Mouse (Mus musculus) splenic B cell, adult 2 months (primary cell): ENCODE data around the gene Eya3.

Experiments used
- DNase-seq: peaks from one replicate; pipeline ENCODE4 v3.0.0-alpha.2; 2011; ENCODE audit warnings: low read depth, low spot score
- H3K27me3 ChIP-seq: 2 replicates; pipeline ENCODE4 v1.6.1; 2012; ENCODE audit warnings: mild to moderate bottlenecking, low read length, moderate library complexity, mixed read lengths; ENCODE audit not compliant: control insufficient read depth, poor library complexity, insufficient read depth, severe bottlenecking
- H3K36me3 ChIP-seq: 2 replicates; pipeline ENCODE4 v1.6.1; 2012; ENCODE audit warnings: mild to moderate bottlenecking, low read length, moderate library complexity, mixed read lengths; ENCODE audit not compliant: control insufficient read depth, poor library complexity, insufficient read depth, severe bottlenecking

Eya3 gene

DNA sequence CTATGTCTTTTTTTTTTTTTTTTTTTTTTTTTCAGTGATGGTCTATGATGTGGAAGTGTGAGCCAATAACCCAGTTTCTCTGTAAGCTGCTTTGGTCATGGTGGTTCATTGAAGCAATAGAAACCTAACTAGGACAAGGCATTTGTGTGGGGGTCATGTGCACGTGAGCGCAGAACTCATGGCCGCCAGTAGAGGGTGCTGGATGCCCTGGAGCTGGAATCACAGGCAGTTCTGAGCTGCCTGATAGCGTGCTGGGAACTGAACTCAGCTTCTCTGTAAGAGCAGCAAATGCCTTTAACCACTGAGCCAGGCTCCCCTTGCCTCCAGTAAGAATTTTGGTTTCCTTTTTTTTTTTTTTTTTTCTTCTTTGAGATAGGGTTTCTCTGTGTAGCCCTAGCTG is 18.7 kb upstream of the Eya3 start:
- H3K27me3 ChIP-seq = no peaks in the 10 kb centered on the region
- no peak for DNase-seq
- no peaks in the 10 kb centered on the region for H3K36me3 ChIP-seq

DNA sequence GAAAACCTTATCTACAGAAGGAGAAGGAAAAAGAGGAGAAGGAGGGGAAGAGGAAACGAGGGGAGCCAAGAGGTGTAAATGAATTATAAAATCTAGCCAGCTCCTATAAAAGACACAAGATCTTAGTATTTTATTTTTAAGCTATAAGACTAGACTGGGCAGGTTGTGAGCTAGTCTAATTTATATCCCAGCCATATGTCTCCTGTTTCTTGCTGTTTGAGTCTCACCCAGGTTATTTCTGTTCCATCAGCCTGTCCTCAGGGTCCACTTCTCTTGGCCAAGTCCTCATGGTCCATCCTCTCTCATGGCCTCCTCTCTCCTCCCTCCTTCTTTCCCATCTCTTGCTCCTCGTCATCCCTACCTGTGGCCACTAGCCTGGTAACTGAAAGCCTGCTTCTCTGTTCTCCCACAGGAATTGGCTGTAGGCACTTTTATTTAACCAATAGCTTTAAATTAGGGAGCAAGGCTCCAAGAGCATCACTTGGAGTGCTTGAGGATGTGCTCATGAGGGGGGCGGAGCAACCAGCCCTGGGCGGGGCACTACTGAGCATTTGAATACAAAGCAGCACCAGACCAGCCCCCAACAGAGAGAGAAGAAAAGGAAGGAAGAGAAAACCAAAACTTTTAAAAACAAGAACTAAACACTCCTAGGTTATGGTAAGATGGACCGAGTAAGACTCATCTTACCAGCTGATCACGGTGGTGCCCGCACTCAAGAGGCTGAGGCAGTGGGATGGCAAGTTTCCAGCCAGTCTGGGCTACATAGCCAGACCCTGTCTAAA is 17.3 kb upstream of the Eya3 start:
- H3K36me3 ChIP-seq = no peaks in the 10 kb centered on the region
- no peaks in the 10 kb centered on the region for H3K27me3 ChIP-seq
- DNase-seq = peak; percentile 72

DNA sequence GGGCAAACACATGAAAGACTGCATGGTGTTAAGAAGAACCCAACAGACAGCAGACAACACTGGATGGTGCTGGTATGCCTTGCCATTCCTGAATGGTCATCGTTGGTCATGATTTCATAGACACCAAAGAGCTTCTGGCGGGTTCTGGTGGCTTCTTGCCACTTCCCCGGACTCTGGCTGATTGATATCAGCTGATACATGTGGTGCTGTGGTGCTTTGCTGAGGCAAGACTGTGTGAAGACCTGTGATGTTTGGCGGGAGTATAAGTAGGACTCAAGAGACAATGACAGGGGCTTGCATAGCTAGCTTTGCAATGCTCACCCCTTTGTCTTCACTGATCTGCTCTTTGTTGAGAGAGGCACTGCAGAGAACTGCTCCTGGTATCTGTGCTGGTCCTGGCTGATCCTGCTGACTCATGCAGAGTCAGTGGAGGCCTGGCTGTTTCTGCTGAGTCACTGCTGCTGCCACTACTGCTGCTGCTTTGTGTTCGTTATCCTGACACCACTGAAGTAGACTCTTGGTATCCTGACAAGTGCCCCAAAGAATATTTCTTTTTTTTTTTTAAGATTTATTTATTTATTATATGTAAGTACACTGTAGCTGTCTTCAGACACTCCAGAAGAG is 14.6 kb upstream of the Eya3 start:
- Histone ChIP-seq H3K36me3 (no peaks in the 10 kb centered on the region), H3K27me3 (no peaks in the 10 kb centered on the region)
- no peak for DNase-seq

DNA sequence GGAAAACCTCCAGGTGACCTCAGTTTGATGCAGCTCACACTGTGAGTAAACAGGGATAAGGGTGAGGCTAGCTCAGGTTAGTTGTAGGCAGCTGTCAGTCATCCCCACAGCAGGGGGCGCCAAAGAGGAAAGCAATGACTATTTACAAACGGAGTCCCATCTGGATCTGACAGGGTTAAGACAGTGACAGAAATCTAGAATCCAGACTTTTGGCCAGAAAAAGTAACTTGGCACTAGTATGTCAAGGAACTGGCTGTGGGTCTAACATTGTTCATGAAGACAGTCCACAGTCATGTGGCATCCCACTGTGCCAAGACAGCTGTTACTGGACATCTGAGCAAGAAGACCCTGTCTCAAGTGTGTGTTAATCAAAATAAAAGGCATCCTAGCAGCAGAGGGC is 10.0 kb upstream of the Eya3 start:
- Histone ChIP-seq H3K36me3 (no peaks in the 10 kb centered on the region), H3K27me3 (no peaks in the 10 kb centered on the region)
- peak; percentile 75 for DNase-seq

DNA sequence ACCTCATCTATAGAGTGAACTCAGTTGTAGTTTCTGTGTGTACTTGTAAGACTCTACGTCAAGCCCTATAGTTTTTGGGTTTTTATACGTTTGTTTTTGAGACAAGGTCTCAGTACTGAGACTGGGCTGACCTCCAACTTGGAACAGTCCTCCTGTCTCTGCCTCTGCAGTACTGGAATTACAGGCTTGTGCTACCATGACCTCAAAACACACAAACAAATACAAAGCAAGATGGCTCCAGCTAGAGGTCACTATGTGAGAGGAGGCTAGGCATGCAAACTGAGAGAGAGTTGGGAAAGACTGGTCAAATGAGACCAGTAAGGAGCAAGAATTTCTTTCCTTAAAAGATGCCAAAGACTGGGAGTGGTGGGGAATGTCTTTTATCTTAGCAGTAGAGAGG is 2.8 kb upstream of the Eya3 start:
- no peaks in the 10 kb centered on the region for H3K27me3 ChIP-seq
- H3K36me3 ChIP-seq = no peaks in the 10 kb centered on the region
- DNase-seq = no peak

DNA sequence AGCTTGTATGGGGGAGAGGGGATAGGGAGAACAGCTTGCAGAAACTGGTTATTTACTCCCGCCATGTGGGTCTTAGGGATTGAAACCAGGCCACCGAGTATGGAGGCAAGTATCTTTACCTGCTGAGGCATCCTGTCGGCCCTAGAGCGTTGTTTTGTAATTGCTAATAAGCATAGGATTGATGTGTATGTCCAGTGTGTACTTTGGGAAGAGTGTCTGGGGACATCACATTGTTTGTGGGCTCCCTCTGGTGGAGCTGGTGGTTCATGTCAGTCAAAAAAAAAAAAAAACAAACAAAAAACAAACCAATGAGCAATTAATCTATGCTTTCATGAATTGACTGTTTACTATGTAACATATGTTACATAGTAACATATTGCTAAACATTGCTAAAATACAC is 2.2 kb upstream of the Eya3 start:
- Histone ChIP-seq H3K27me3 (no peaks in the 10 kb centered on the region), H3K36me3 (no peaks in the 10 kb centered on the region)
- DNase-seq = peak; percentile 71

DNA sequence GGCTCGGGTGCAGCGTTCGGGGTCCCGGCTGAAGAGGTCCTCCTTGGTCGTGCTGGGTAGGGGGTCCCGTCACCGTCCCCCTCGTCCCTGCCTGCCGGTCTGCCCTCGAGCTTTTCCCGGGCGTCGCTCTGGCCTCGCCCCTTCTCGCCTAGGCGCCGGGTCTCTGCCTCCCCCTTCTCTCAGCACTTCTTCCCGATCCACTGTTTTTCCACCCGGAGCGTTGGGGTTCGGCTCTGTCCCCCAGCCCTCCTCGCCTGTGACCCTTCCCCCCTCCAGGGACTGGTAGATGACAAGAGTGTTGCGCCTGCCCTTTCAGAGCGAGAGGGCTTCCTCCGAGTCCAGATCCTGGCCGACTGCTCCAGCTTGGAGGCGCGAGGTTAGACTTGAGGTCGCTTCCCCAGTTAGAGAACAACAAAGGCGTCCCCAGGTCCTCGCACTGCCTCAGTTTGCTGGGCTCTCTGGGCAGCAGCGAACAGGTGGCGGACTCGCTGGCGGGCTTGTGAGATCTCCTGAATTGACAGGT is 465 bp downstream of the Eya3 start:
- Histone ChIP-seq H3K27me3 (no peaks in the 10 kb centered on the region), H3K36me3 (peaks cover 3% of the 10 kb centered on the region; the same call in 1 of the 2 replicates)
- DNase-seq = peak; percentile 27

DNA sequence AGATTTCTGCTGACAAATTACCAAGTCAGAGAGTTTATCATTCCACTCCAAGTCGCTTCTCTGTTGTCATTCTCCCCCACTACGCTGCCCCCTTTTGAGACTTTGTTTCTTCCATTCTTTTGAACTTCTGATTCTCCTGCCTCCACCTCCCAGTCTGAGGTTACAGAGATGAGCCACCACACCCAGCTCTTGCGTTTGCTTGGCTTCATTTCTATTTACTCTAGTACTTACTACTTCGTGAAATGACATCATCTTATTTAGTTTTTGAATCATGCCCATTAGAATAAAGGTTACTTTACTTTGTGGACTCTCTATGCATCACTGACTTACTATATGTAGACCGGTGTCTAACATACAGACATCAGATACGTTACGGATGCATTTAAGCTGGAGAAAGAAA is 8.7 kb downstream of the Eya3 start:
- Histone ChIP-seq H3K36me3 (no peaks in the 10 kb centered on the region), H3K27me3 (no peaks in the 10 kb centered on the region)
- DNase-seq = no peak

DNA sequence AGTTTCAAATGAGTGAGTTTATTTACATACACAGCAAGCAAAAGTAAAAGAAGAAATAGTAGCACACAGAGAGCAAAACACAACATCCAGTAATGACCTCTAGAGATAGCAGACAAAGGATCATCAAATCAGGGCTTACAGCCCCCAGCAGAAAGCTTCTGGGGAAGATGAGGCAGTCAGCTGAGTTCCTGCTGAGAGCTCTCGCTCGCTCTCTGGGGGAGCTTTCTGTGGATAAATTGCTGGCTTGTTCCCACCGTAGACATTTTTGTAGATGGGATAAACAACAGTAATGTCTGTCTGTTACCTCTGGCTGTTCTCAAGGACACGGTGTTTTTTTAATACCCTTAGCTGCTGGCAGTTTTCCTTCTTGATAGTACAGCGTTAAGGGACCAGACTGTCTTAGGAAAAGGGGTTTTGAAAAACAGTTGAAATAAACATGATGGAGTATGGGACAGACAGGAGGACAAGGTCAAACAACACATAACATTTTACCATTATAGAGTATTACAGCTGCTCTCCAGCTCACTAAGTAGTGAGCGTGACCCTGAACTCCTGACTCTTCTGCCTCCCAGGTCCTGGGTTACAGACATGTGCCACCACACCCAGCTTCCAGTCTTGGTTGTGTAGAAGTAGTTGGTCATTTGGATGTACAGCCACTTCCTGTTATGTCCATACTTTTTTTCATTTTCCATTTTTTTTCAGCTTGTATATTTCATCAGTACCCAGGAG is 10.6 kb downstream of the Eya3 start:
- H3K36me3 ChIP-seq = no peaks in the 10 kb centered on the region
- H3K27me3 ChIP-seq = no peaks in the 10 kb centered on the region; the same call in 1 of the 2 replicates
- DNase-seq = no peak

DNA sequence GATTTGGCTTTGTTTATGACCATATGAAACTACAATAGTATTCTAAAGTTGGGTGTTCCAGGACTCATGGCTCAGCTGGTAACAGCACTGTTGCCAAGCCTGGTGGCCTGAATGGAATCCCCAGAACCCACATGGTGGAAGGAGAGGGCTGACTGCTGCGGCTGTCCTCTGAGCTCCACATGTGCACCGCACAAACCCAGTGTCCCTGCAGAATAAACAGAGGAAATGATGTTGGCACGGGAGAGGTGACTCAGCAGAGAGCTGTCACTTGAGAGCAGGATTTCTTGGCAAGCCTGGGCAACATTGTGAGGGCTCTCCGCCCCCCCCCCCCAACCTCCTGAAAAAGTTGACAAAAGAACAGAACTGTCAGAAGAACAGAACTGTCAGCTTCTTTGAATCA is 14.1 kb downstream of the Eya3 start:
- Histone ChIP-seq H3K36me3 (no peaks in the 10 kb centered on the region), H3K27me3 (no peaks in the 10 kb centered on the region; the same call in 1 of the 2 replicates)
- no peak for DNase-seq

DNA sequence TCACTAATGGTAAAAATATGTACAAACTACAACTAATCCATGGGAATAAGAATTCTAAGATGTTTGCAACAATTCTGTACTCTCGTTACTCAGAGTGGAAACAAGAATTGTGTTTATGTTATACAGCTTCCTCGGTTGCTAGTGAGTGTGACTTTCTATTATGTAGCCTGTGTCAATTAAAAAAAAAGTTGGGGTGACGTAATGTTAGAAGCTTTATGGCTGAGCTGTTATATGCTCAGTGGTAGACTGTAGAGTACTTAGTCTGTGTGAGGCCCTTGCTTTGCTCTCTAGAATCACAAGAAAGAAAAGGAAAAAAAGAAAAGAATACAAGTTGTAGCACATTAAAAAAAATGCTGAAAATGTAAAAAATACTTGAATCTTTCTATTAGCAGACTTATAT is 15.0 kb downstream of the Eya3 start:
- DNase-seq = no peak
- no peaks in the 10 kb centered on the region for H3K36me3 ChIP-seq
- no peaks in the 10 kb centered on the region; the same call in 1 of the 2 replicates for H3K27me3 ChIP-seq

DNA sequence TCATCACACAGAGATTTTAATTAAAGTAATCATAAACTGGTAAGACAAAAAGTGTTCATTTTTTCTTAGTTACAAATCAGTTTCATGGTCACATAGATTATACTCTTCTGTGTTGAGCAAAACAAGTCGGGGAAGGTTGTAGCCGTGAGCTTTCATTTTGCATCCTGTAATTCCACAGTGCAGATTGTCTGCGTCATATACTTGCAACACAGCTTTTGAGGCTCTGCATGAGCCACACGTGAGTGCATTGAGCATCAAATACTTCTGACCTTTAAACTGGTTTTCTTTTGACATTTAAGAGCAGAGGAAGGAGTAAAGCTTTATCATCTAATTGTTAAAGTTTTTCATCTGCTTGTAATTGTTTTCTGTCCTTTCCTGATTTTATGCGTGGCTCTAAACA is 16.5 kb downstream of the Eya3 start:
- no peaks in the 10 kb centered on the region; the same call in 1 of the 2 replicates for H3K27me3 ChIP-seq
- no peak for DNase-seq
- H3K36me3 ChIP-seq = 0 out of 2 replicates have a peak, but pooled peaks cover 2% of the 10 kb centered on the region

DNA sequence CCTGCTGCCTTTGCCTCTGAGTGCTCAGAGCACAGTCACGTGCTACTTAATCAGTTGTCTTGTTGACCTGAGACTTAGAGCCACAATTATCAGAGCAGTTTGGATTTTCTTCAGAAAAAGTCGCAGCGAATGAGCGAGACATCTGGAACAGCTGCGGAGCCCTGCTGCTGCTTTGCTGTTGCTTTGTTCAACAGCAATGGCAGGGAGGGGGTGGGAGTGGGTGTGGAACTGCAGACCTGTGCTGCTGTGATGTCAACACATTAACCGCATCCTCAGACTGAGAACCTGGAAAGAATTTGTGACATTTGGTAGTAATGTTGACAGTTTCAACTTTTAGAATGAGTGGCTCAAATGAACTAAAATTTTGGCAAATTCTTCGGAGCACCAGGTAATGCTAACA is 20.3 kb downstream of the Eya3 start:
- no peaks in the 10 kb centered on the region; the same call in 1 of the 2 replicates for H3K27me3 ChIP-seq
- no peak for DNase-seq
- H3K36me3 ChIP-seq = peaks cover 3% of the 10 kb centered on the region; the same call in 1 of the 2 replicates

DNA sequence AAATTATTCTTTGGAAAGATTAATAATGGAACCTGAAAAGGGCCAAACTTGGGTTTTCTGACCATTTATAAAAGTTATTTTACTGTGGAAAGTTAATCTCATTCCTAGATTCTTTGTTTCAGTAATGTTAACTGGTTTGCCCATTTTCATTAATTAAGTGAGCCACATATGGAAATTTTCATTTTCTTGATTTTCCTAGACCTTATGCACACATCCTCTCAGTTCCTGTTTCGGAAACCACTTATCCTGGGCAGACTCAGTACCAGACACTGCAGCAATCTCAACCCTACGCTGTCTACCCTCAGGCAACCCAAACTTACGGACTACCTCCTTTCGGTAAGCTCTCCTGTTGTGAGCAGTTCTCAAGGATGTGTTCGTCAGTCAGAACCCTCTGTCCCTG is 33.9 kb downstream of the Eya3 start:
- no peaks in the 10 kb centered on the region for H3K27me3 ChIP-seq
- no peak for DNase-seq
- H3K36me3 ChIP-seq = peaks cover 12% of the 10 kb centered on the region
